Mouse (Mus musculus): ENCODE measurements around the gene Sncg. TPM values are rescaled to one million over a fixed set of nuclear protein-coding genes. Genes with fewer than 3 reads are reported as not detected.

Gene Sncg
- polyA plus RNA-seq, 1 experiment from 2014 or later, result 37.4 TPM

DNA sequence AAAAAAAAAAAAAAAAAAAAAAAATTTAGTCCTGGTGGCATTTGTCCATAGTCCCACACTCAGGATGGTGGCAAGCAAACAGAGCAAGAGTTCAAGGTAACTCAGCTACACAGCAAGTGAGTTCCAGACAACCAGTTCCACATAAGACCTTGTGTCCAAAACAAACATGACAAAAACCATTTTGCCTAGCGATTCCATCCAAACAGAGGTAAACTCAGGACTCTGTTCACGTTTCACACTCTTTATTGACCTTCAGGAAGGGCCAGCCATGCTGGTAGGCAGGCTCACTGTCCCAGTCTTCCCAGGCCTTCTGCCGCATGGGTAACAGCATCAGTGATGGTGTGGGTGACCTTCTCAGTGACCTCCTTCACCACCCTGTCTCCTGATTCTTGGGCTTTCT lies 22.9 kb downstream of the Sncg start:
- Histone ChIP-seq H3K36me3 (no peaks in the 10 kb centered on the region), H3K27ac (no peak overlapping the region), H3K9me3 (no peaks in the 10 kb centered on the region), H3K9ac (no peak overlapping the region), H3K27me3 (replicated peaks) (no peaks in the 10 kb centered on the region), H3K4me3 (replicated peaks) (no peak overlapping the region), H3K4me1 (replicated peaks) (no peaks in the 10 kb centered on the region), H3K4me2 (replicated peaks) (no peak overlapping the region)
- ATAC-seq, result no peak
- WGBS, result 63% methylated on average over 3 of the region's 3 CpGs

DNA sequence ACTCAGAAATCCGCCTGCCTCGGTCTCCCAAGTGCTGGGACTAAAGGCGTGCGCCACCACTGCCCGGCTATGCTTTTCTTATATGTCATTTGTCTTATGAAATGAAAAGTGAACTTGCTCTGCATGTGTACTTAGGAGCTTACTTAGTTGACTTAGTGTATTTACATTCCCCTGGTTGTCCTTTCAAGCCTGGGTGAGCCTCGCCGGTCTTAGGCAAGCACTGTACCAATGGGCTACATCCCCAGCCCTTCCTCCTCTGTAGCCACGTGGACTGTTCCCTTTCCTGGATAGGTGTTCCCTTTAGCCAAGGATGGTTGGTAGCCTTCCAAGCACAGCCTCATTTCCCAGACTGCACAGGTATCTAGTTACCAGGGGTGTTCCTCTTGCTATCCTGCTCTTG lies 25.6 kb downstream of the Sncg start:
- peak; percentile 76 for ATAC-seq
- Histone ChIP-seq H3K9me3 (no peaks in the 10 kb centered on the region), H3K4me2 (replicated peaks) (no peak overlapping the region), H3K4me1 (replicated peaks) (no peaks in the 10 kb centered on the region), H3K27me3 (replicated peaks) (no peaks in the 10 kb centered on the region), H3K4me3 (replicated peaks) (no peak overlapping the region), H3K9ac (no peak overlapping the region), H3K27ac (no peak overlapping the region), H3K36me3 (no peaks in the 10 kb centered on the region)
- 55% methylated on average over 8 of the region's 8 CpGs for whole genome bisulfite sequencing

GRCm38 (mm10) chr14:34348301-34348700 lies 26.3 kb downstream of the Sncg start:
- WGBS, result 71% methylated on average over 7 of the region's 7 CpGs
- Histone ChIP-seq H3K4me2 (replicated peaks) (no peak overlapping the region), H3K4me3 (replicated peaks) (no peak overlapping the region), H3K36me3 (no peaks in the 10 kb centered on the region), H3K27me3 (replicated peaks) (no peaks in the 10 kb centered on the region), H3K9me3 (no peaks in the 10 kb centered on the region), H3K9ac (no peak overlapping the region), H3K4me1 (replicated peaks) (no peaks in the 10 kb centered on the region), H3K27ac (no peak overlapping the region)
- ATAC-seq, result no peak

DNA sequence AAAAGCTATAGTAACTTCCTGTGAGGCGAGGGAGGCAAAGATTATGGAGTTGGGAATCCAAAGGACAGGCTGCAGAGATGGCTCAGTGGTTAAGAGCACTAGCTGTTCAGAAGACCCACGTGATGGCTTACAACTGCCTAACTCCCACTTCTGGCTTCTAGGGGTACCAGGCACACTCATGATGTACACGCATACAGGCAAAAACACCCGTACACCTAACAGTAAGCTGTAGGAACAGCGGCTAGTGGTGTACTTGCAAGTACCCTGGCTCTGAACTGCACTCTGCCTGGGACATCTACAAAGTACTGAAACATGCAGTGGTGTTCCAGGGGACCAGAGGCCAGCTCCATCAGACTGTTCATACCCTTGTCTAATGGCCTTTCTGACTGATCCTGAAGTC lies 27.5 kb downstream of the Sncg start:
- no peaks in the 10 kb centered on the region for H3K36me3 ChIP-seq
- H3K27me3 ChIP-seq (replicated peaks), result no peaks in the 10 kb centered on the region
- H3K9me3 ChIP-seq, result no peaks in the 10 kb centered on the region
- H3K27ac ChIP-seq, result no peak overlapping the region
- no peaks in the 10 kb centered on the region for H3K4me1 ChIP-seq (replicated peaks)
- H3K4me3 ChIP-seq (replicated peaks), result no peak overlapping the region
- no peak overlapping the region for H3K9ac ChIP-seq
- 91% methylated on average over 5 of the region's 5 CpGs for WGBS
- H3K4me2 ChIP-seq (replicated peaks), result no peak overlapping the region
- ATAC-seq, result no peak

GRCm38 (mm10) chr14:34345771-34346566 lies 28.6 kb downstream of the Sncg start:
- Histone ChIP-seq H3K4me1 (replicated peaks) (no peaks in the 10 kb centered on the region), H3K4me2 (replicated peaks) (no peak overlapping the region), H3K36me3 (peaks cover under 1% of the 10 kb centered on the region; the same call in 1 of the 2 replicates), H3K4me3 (replicated peaks) (no peak overlapping the region), H3K9me3 (no peaks in the 10 kb centered on the region), H3K27ac (no peak overlapping the region), H3K27me3 (replicated peaks) (no peaks in the 10 kb centered on the region), H3K9ac (no peak overlapping the region)
- WGBS, result 55% methylated on average over 12 of the region's 12 CpGs
- peak; percentile 44; the same call in 1 of the 2 replicates for ATAC-seq

GRCm38 (mm10) chr14:34344361-34344760 lies 30.2 kb downstream of the Sncg start:
- Histone ChIP-seq H3K36me3 (peaks cover 10% of the 10 kb centered on the region), H3K27ac (no peak overlapping the region), H3K4me3 (replicated peaks) (no peak overlapping the region), H3K4me2 (replicated peaks) (no peak overlapping the region), H3K4me1 (replicated peaks) (no peaks in the 10 kb centered on the region), H3K9ac (no peak overlapping the region), H3K9me3 (no peaks in the 10 kb centered on the region), H3K27me3 (replicated peaks) (no peaks in the 10 kb centered on the region)
- 86% methylated on average over 5 of the region's 5 CpGs for WGBS
- ATAC-seq, result no peak

DNA sequence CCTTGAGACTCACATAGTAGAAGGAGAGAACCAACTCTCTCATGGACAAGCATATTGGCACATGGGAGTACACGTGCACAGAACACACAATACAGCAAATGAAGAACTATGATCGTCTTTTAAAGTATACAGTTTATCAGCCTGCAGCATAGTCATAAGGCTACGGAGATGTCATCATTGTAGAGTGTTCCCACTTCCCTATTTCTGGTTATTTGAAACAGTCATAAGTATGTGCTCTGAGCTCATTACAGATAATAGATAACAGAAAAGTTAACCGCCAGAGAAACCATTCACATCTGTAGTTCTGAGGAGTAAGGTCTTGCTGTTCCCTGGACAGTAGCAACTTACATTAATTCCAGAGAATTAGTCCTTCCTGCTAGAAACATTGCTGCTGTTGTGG lies 31.5 kb downstream of the Sncg start:
- Histone ChIP-seq H3K36me3 (peaks cover 15% of the 10 kb centered on the region), H3K4me3 (replicated peaks) (no peak overlapping the region), H3K9ac (no peak overlapping the region), H3K4me1 (replicated peaks) (no peaks in the 10 kb centered on the region), H3K4me2 (replicated peaks) (no peak overlapping the region), H3K9me3 (no peaks in the 10 kb centered on the region), H3K27me3 (replicated peaks) (no peaks in the 10 kb centered on the region), H3K27ac (no peak overlapping the region)
- ATAC-seq, result no peak
- 83% methylated on average over 4 of the region's 4 CpGs for WGBS

DNA sequence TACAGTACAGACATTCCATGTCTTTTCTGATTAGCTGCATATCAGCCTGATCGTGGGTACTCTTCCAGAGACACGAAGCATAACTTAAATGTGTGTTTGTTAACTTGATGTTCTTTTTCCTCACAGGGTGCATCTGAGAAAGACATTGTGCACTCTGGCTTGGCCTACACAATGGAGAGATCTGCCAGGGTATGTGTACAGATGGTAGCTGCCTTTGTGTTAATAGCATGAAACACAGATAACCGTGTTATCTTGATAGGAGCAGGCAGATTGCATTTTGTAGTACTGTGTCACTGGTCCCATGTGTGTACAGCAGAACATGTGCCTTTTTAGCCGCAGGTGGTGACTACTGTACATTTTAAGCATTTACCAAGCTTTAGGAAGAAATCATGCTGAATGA lies 32.6 kb downstream of the Sncg start:
- H3K36me3 ChIP-seq, result peaks cover 24% of the 10 kb centered on the region
- no peaks in the 10 kb centered on the region for H3K9me3 ChIP-seq
- no peak overlapping the region for H3K4me3 ChIP-seq (replicated peaks)
- no peak overlapping the region for H3K4me2 ChIP-seq (replicated peaks)
- H3K27me3 ChIP-seq (replicated peaks), result no peaks in the 10 kb centered on the region
- no peaks in the 10 kb centered on the region for H3K4me1 ChIP-seq (replicated peaks)
- 86% methylated on average over 4 of the region's 4 CpGs for WGBS
- no peak overlapping the region for H3K27ac ChIP-seq
- no peak overlapping the region for H3K9ac ChIP-seq
- no peak for ATAC-seq

- Histone ChIP-seq H3K27me3 (replicated peaks) (no peaks in the 10 kb centered on the region), H3K27ac (no peak overlapping the region), H3K9ac (no peak overlapping the region), H3K36me3 (peaks cover 28% of the 10 kb centered on the region), H3K9me3 (no peaks in the 10 kb centered on the region), H3K4me3 (replicated peaks) (no peak overlapping the region), H3K4me1 (replicated peaks) (no peaks in the 10 kb centered on the region), H3K4me2 (replicated peaks) (no peak overlapping the region)
- 84% methylated on average over 1 of the region's 1 CpGs for WGBS
- ATAC-seq, result no peak
Observed at GRCm38 (mm10) chr14:34339446-34339845, 35.1 kb downstream of the Sncg start.

GRCm38 (mm10) chr14:34332476-34332875 lies 42.1 kb downstream of the Sncg start:
- Histone ChIP-seq H3K27ac (no peak overlapping the region), H3K9me3 (no peaks in the 10 kb centered on the region), H3K4me1 (replicated peaks) (no peaks in the 10 kb centered on the region), H3K9ac (no peak overlapping the region), H3K36me3 (peaks cover 28% of the 10 kb centered on the region), H3K4me3 (replicated peaks) (no peak overlapping the region), H3K4me2 (replicated peaks) (no peak overlapping the region), H3K27me3 (replicated peaks) (no peaks in the 10 kb centered on the region)
- WGBS, result 86% methylated on average over 5 of the region's 5 CpGs
- no peak for ATAC-seq

DNA sequence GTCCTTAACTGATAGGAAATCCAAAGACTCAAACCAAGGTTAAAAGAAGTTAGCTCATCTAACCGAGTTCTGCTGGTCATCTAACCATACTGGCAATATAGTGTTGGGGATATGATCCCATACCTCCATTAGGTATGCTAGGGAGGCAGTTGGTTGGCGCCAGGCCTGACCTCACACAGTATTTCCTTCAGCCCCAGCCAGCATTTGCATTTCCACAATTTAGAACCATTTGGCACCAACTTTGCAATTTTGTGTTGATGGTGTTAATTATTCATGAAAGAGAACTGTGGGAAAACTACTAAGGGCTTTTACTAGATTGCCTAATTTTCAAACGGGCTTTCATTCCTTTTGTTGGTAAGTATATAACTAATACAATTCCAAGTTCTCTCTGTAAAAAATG lies 42.7 kb downstream of the Sncg start:
- Histone ChIP-seq H3K4me2 (replicated peaks) (no peak overlapping the region), H3K4me3 (replicated peaks) (no peak overlapping the region), H3K4me1 (replicated peaks) (no peaks in the 10 kb centered on the region), H3K27ac (no peak overlapping the region), H3K27me3 (replicated peaks) (no peaks in the 10 kb centered on the region), H3K9me3 (no peaks in the 10 kb centered on the region), H3K36me3 (peaks cover 24% of the 10 kb centered on the region), H3K9ac (no peak overlapping the region)
- 88% methylated on average over 3 of the region's 3 CpGs for whole genome bisulfite sequencing
- ATAC-seq, result no peak

DNA sequence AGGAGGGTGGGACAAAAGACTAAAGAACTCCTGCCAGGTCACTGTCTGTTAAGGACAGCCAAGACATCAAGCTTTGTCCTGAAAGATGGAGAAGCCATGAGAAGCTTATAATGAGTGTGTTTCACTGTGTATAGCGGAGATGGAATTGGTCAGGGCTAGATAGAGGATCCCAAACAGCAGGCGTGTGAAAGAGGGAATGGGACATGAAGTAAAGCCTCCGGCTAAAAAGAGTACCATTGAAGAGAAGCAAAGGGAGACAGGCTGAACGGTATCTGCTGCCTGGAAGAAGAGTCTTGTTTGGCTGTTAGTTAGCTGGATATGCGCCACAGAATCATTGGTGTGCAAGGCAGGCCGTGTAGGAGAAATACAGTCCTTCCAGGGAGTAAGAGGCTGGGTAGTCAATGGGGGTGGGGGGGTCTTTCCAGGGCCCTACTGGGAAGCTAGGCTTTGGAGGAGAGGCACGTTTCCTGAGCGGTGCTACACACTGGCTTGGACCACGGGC lies 43.9 kb downstream of the Sncg start:
- Histone ChIP-seq H3K4me1 (replicated peaks) (no peaks in the 10 kb centered on the region), H3K27me3 (replicated peaks) (no peaks in the 10 kb centered on the region), H3K4me3 (replicated peaks) (no peak overlapping the region), H3K9ac (no peak overlapping the region), H3K36me3 (peaks cover 21% of the 10 kb centered on the region), H3K9me3 (no peaks in the 10 kb centered on the region), H3K4me2 (replicated peaks) (no peak overlapping the region), H3K27ac (no peak overlapping the region)
- 95% methylated on average over 9 of the region's 9 CpGs for WGBS
- no peak for ATAC-seq

- peaks cover 18% of the 10 kb centered on the region for H3K36me3 ChIP-seq
- H3K9me3 ChIP-seq, result no peaks in the 10 kb centered on the region
- H3K4me1 ChIP-seq (replicated peaks), result no peaks in the 10 kb centered on the region
- no peak for ATAC-seq
- H3K4me2 ChIP-seq (replicated peaks), result no peak overlapping the region
- WGBS, result 60% methylated on average over 1 of the region's 1 CpGs
- no peaks in the 10 kb centered on the region for H3K27me3 ChIP-seq (replicated peaks)
- H3K4me3 ChIP-seq (replicated peaks), result no peak overlapping the region
- no peak overlapping the region for H3K9ac ChIP-seq
- no peak overlapping the region for H3K27ac ChIP-seq
Observed at GRCm38 (mm10) chr14:34327618-34328017, 47.0 kb downstream of the Sncg start.

Data from intestine, embryonic 15.5 days (tissue).